Mouse (Mus musculus): ENCODE results near the gene Rtl8c.
"Not testable (repeated sequence)": the region's sequence is repeated elsewhere in the genome, so short reads cannot be mapped to it uniquely, and the experiment has no call there.

Gene Rtl8c

DNA sequence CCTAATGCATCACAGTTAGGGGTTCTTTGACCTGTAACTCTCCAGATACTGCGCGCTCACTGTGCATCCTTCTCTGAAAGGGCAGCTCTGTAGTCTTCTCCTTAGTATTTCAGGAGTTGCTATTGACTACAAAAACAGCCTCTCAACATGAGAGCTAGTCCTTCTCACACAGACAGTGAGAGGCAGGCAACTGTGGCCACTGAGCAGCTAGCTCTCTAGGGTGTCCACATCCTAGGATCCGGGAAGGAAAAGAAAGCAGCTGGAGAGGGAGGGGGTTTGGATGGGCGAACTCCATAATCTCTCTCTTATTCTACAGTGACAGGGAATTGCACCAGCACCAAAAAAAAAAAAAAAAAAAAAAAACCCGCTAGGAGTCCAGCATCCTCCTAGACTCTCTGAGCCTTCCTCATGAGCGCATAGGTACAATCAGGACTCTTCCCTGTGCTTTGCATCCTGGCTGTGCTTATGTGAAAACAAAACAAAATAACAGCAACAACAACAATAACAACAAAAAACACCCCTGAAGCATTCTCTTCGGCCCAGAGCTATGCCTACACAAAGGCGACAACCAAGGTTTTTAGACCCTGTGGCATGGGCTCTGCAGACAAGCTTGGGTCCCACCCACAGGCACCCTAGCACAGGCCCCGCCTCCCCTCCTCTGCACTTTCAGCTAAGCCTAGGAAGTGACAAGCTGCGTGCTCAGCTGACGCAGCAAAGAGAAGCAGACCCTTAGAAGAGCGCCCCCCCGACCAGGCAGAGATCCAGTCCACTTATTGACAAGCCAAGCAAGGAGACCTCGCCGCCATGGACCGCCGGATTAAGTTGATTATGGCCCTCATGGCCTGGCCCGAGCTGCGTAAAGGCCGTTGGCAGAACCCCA lies at the start of gene Rtl8c:
TSS of gene Rtl8c (plus strand) at position 791 of the 880 bp plus-strand sequence.
- in situ Hi-C loops (cut with MboI, MseI), result loop anchor here (10.0 to 25.0 kb wide), 3 partner anchors 480 to 1330 kb away; no protein-coding TSS in a partner anchor

DNA sequence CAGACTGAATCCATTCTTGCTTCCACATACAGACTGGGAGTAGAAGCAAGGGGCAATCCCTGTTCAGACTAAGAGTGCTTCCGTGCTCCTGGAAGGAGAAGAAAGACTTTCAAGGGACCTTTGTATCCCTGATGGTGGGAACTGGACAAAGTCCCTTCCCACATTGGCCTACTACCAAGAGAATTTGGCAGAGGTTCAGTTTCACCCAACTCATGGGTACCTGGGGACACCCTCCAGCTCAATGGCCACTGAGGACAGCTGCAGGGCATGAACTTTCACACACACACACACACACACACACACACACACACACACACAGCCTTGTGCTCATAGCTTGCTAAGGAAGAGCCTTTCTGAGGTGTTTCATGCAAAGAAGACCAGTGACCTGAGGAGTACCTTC lies 28.5 kb upstream of the Rtl8c start:
- in situ Hi-C loops (cut with MboI, MseI), result loop anchor here (5.0 kb wide), 1 partner anchor 113 kb away; no protein-coding TSS in a partner anchor

DNA sequence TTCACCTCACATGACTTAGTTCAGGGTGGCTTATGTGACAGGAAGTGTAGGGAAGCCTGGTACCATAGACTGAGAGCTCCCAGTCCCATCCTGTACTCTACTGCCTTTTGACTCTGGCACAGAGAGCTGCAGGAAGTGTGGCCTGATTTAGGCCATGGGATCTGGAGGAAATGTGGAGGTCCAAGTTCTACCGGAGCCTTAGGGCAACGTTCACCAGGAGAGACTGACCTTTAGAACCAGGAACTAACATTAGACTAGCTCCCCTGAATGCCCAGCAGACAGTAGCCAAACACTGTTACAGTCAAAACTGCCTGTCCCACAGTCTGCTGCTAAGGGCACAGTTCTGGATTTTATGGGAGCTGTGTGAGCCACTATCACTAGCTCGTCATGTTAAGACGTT lies 26.4 kb upstream of the Rtl8c start:
- in situ Hi-C loops (cut with MboI, MseI), result loop anchor here (5.0 kb wide), 1 partner anchor 114 kb away; no protein-coding TSS in a partner anchor

DNA sequence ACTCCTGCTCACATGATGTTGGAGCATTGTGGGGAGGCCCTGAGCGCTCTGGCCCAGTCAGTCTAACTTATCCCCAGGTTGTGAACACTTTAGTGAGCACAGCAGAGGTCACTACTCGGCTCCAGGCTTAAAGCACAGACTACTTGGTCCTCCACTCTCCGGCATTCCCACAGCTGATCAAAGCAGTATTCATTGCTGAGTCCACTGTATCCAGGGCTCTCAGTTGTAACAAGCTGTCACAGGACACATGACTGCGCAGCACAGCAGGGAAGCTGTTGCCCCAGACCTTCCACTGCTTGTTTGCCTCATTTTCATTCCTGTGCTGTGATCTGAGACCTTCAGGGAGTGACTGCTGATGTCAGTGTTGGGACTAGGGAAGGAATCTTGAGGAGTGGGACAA lies 24.4 kb upstream of the Rtl8c start:
- in situ Hi-C loops (cut with MboI, MseI), result loop anchor here (5.0 kb wide), 1 partner anchor 116 kb away; no protein-coding TSS in a partner anchor

DNA sequence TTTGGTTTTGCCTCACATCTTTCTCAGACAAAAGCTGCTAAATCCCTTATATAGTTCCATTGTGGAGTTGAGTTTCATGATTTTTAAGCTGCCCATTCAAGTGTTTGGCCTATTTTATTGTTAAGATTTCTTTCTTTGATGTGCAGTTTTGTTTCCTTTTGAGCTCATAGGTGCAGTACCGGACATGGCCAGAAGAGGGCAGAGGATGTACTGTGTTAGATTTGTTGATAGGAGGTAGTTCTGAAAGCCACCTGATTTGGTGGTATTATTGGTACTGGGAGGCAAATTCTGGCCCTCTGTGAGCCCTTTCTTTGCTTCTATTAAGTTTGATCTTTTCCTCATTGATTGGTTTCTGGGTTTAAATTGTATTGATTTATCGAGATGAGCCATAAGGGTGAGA lies 7.8 kb upstream of the Rtl8c start:
- in situ Hi-C loops (cut with MboI, MseI), result loop anchor here (10.0 to 25.0 kb wide), 3 partner anchors 487 to 1337 kb away; no protein-coding TSS in a partner anchor

DNA sequence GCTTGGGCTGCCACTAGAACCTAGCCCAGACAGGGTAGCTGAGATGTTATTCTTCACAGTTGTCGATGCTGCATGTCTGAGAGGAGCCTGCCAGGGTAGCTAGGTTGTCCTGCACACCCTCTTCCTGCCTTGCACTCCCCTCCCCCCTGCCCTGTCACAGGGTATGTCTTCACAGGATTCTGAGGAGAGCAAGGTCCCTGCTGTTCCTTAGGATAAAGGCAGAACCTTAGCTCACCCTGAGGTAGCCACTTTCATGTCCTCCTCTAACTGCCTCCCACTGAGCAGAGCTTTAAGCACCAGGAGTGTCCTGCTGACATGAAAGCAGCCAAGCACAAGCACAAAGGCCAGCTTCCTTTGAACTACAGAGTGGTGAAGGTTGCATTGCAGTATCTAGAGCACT lies 1.7 kb upstream of the Rtl8c start:
- in situ Hi-C loops (cut with MboI, MseI), result loop anchor here (10.0 to 25.0 kb wide), 3 partner anchors 481 to 1331 kb away; no protein-coding TSS in a partner anchor

DNA sequence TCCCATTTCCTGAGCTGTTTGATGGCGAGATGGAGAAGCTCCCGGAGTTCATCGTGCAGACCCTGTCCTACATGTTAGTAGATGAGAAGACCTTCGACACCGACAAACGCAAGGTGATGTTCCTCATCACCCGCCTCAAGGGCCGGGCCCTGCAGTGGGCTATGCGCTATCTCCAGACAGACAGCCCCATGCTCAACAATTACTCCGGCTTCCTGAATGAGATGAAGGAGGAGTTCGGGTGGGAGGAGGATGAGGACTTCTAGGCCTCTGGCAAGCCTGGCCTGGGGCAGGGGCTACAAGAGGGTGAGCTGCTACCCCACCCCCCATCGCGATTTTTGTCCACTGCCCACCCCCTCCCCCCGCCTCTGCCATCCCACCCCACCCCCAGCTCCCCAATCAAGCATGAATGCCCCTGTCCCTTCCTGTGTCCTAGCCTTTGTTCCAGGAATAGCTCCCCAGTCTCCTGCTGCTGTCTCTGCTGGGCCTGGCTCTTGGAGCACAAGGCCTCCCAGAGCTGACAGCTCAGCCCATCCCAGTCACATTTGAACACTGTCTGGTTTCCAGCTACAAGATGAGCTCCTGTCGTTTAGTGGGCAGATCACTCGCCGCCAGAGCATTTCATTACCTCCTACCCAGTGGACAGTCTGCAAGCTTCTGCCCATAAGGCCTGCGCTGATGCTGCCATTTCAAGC lies 436 bp downstream of the Rtl8c start:
- in situ Hi-C loops (cut with MboI, MseI), result loop anchor here (10.0 to 25.0 kb wide), 3 partner anchors 479 to 1329 kb away; no protein-coding TSS in a partner anchor

DNA sequence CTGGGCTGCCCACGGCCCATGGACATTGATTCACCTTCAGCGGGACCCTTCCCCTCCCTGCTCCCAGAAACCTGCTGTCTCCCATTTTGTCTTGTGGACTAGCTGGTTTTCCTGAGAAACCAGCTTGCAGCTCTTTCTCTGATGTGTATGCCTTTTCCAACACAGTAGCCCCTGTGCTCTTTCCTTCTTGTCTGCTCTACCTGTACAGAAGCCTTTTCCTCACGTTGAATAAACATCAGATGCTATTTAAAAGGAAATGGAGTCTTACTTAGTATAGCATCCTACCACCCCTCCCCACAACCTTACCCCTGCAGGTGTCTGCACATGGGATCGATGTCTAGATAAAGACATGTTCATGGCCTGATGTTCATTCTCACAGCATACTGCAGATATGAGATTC lies 1.0 kb downstream of the Rtl8c start, which contains the start of gene Gm14597:
TSS of gene Gm14597 (minus strand) at position 101 of the 400 bp plus-strand sequence.
- in situ Hi-C loops (cut with MboI, MseI), result loop anchor here (10.0 to 25.0 kb wide), 3 partner anchors 478 to 1328 kb away; no protein-coding TSS in a partner anchor

DNA sequence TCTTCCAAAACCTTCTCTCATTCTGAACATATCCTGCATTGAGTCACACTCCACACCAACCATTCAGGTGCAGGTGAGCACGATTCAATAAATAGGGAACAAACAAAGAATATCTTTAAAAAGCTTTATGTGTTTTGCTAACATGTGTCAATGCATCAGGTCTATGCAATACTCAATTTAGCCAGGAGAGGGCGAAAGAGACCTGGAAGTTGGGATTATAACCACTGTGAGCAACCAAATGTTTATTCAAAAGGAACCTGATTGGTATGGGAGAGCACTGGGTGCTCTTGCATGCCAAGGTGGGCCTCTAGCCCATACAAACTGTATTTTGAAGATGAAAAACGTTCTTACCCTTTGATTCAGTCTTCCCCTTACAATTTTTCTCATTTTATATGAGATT lies 2.7 kb downstream of the Rtl8c start:
- in situ Hi-C loops (cut with MboI, MseI), result loop anchor here (5.0 to 25.0 kb wide), 3 partner anchors 57 to 1327 kb away; no protein-coding TSS in a partner anchor

DNA sequence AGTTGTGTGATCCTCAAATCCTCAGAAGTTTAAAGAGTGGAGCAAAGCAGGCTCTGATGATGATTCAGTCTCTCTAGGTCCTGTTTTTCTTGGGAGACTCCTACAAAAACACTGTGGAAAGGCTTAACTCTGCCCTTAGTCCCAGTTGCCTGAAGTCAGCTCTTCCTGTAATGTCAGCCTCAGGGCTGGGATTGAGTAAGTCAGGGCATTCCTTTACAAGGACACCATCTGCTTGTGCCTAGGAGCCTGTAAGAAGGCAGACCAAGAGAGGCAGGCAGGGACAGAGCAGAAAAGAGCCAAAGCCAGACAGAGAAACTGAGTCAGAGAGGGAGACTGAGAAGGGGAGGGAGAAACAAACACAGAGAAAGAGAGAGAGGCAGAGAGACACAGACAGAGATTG lies 3.6 kb downstream of the Rtl8c start:
- in situ Hi-C loops (cut with MboI, MseI), result loop anchor here (5.0 to 25.0 kb wide), 3 partner anchors 56 to 1326 kb away; no protein-coding TSS in a partner anchor

DNA sequence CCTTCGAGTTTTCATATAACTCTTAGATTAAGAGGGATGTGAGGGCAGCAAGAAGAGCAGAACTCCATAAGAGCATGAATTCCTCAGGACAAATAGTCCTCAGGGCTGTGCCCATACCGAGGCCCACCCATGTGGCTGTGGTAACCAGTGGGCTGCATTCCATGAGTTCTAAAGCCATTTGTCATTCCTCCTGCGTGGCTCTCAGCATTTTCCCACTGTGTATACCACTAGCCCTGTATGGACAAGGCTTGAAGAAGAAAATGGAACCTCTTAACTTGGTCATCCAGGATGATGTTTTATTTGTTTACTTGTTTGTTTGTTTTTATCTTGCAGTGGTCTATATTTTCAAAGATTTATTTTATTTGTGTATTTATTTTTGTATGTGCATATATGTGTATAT lies 30.3 kb downstream of the Rtl8c start:
- in situ Hi-C loops (cut with MboI, MseI), result not testable (repeated sequence)

DNA sequence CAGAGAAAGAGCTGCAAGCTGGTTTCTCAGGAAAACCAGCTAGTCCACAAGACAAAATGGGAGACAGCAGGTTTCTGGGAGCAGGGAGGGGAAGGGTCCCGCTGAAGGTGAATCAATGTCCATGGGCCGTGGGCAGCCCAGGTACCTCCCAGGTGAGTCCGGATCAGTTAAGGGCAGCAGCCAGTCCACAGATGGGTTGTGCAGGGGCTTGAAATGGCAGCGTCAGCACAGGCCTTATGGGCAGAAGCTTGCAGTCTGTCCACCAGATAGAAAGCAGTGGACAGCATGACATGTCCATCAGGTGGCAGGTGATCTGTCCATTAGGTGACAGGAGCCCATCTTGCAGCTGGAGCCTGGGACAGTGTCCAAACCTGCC lies 34.8 kb downstream of the Rtl8c start:
- in situ Hi-C loops (cut with MboI, MseI), result not testable (repeated sequence)

DNA sequence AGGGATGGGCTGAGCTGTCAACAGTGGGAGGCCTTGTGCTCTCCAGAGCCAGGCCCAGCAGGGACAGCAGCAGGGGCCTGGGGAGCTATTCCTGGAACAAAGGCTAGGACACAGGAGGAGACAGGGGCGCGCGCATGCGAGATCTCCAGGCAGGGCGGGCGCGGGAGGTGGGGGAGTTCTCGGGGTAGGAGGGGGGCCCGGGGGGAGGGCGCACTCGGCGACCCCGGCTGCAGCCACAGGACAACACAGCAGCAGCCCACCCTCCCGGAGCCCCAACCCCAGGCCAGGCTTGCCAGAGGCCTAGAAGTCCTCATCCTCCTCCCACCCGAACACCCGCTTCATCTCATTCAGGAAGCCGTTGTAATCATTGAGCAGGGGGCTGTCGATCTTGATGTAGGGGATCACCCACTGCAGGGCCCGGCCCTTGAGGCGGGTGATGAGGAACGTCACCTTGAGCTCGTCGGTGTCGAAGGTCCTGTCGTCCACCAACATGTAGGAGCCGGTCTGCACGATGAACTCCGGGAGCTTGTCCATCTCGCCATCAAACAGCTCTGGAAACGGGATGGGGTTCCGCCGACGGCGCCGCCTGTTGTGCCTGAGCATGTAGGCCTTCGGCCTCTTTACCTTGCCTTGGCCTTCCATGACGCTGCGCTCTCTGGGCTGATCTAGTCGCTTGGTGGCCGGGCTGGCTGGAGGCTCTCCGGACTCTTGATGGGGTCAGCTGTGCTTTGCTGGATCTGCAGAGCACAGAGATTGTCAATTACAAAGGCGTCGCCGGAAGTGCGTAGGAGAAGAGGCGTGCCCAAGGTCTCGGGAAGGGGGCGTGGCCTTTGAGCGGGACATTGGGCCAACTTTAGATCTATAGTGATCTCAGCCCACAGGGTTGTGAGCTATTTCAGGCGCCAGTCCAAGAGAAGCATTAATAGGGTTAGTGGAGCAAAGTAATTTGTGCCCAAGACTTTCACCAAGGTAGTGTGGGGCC lies 35.4 kb downstream of the Rtl8c start, which contains the start of gene Rtl8a:
TSS of gene Rtl8a (minus strand) at position 703 of the 982 bp plus-strand sequence.
- in situ Hi-C loops (cut with MboI, MseI), result not testable (repeated sequence)

DNA sequence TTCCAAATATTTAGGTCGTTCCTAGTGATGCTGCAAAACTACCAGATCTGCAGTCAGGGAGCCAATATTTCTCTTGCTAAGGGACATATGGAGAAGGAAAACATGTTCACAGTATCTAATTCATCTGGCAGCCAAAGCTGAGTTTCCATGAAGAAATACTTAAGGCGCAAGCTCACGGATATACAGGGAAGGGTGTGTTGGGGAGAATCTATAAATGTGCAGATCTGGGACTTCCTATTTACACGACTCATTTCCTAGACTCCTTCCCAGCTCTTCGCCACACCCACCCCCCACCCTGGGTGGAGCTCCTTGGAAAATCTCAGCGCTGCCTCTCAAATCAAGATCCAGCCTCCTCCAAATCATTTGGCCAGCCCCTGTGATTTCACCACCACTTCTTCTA lies 38.1 kb downstream of the Rtl8c start:
- in situ Hi-C loops (cut with MboI, MseI), result no loop called here

DNA sequence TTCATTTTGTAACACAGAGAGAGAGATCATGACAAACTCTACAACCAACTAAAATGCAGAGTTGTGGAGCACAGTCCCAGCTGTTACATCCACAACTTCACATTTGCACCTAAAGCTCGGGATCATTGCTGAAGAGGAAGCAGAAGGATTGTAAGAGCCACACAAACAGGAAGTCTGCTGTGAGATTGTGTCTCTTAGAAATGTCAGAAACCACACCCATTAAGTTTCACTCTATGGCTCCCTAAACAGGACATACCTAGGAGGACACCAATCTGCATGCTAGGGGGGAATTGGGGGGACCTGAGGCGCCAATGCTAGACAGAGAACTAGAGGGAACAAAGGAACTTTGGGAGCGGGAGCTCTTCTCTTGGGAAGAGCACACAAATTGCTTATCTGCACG lies 45.1 kb downstream of the Rtl8c start:
- in situ Hi-C loops (cut with MboI, MseI), result not testable (repeated sequence)
